Mouse (Mus musculus): ENCODE data around the gene Sqstm1. TPM values are rescaled to one million over a fixed set of nuclear protein-coding genes. Genes with fewer than 3 reads are reported as not detected.

Gene Sqstm1
- polyA plus RNA-seq, 1 experiment: 332 TPM

DNA sequence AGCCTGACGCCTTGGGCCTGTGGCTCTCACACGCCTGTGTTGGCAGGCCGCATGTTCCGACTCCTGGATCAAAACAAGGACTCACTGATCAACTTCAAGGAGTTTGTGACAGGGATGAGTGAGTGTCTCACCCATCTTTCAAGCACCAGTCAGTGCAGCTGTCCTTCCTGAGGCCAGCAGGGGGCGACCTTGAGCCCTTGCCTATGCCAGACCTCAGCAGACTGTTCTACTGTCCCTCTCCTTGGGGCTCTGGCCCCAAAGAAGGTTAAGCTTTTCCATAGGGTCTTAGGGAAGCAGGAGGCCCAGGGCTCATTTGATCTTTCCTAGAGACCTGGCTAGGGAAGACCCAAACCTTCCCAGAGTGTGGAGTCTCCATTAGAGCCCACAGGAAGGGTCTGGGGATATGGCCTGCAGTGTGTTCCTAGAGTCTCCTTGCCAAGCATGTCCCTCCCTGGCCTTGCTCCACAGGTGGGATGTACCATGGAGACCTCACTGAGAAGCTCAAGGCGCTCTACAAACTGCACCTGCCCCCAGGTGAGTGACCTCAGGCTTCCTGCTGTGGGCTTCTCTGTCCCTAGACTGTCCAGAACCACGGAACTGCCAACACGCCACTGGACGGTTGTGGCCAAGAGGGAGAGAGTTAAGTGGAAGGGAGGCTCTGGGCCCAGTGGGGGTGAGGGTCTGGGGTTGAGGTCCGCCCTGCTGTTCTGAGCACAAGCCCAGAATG is 48.9 kb downstream of the Sqstm1 start:
- TF ChIP-seq POLR2A (IDR thresholded peaks at IDR 0.05; ENCODE audit: low read depth, low read length): no peak
- peak; percentile 90; the same call in 1 of the 2 replicates for TF ChIP-seq CTCF (IDR thresholded peaks at IDR 0.05; ENCODE audit: borderline replicate concordance, insufficient read depth, low read length)
- no peaks in the 10 kb centered on the region for H3K4me1 ChIP-seq (ENCODE audit: control insufficient read depth, insufficient read depth, low read length)

DNA sequence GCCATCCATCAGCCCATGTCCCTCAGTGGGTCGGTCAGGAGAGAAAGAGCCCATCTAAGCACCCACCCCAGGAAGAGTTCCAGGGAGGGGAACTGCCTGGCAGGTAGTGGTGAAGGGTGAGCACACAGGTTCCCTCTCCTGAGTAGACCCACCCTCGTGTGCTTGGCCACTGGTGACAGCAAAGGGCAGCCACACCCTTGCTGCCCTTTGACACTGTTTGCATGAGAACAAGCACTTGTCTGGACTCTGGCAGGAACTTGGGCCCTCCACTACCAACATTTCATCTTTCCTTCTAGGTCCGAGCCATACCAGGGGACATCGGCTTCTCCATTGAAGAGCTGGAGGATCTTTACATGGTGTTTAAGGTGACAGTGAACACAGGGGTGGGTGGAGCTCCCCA is 51.3 kb downstream of the Sqstm1 start:
- H3K4me3 ChIP-seq (ENCODE audit: insufficient read depth, low read length): no peak overlapping the region
- peaks cover 7% of the 10 kb centered on the region; the same call in 1 of the 2 replicates for H3K4me1 ChIP-seq (ENCODE audit: control insufficient read depth, insufficient read depth, low read length)
- H3K27ac ChIP-seq (ENCODE audit: insufficient read depth, low read length): no peak overlapping the region
- TF ChIP-seq POLR2A (IDR thresholded peaks at IDR 0.05; ENCODE audit: low read depth, low read length) (no peak), CTCF (IDR thresholded peaks at IDR 0.05; ENCODE audit: borderline replicate concordance, insufficient read depth, low read length) (no peak)

More for the DNA sequence above, 48.9 kb downstream of the Sqstm1 start:
- no peak overlapping the region for H3K4me3 ChIP-seq (ENCODE audit: insufficient read depth, low read length)
- H3K27ac ChIP-seq (ENCODE audit: insufficient read depth, low read length): no peak overlapping the region

DNA sequence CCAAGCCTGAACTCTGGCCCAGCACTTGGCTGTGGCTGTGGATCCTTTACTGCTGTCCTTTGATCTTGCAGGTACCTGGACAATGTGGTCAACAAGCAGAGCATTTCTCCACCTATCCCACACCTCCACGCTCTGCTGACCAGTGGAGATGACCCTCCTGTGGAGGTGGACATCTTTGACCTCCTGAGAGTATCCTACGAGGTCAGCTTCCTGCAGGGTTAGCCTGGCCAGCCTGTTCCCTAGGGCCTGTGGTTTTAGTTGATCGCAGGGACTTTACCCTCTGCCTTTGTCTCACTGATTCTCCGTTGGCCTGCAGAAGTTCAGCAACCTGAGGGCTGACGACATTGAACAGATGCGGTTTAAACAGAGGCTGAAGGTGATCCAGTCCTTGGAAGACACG is 52.3 kb downstream of the Sqstm1 start:
- Histone ChIP-seq H3K4me1 (ENCODE audit: control insufficient read depth, insufficient read depth, low read length) (peaks cover 7% of the 10 kb centered on the region; the same call in 1 of the 2 replicates), H3K27ac (ENCODE audit: insufficient read depth, low read length) (no peak overlapping the region), H3K4me3 (ENCODE audit: insufficient read depth, low read length) (no peak overlapping the region)
- TF ChIP-seq CTCF (IDR thresholded peaks at IDR 0.05; ENCODE audit: borderline replicate concordance, insufficient read depth, low read length): no peak
- no peak for TF ChIP-seq POLR2A (IDR thresholded peaks at IDR 0.05; ENCODE audit: low read depth, low read length)

DNA sequence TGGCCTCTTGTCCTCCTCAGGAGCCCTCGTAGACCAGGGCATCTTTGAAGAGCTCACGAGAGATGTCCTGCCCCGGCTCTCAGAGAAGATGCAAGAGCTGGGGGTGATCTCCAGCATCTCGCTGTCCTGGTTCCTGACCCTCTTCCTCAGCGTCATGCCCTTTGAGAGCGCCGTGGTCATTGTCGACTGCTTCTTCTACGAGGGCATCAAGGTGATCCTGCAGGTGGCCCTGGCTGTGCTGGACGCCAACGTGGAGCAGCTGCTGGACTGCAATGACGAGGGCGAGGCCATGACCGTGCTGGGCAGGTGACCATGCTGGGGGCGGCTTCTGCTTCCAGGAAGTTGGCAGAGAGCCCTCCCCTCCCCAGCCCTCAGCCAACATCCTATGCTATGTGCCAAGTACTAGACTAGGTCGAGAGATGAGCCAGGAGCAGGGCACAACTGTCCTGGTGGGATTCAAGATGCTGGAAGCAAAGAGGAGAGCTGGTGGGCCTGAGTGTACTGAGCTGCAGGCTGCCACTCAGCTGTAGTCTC is 53.8 kb downstream of the Sqstm1 start:
- TF ChIP-seq CTCF (IDR thresholded peaks at IDR 0.05; ENCODE audit: borderline replicate concordance, insufficient read depth, low read length) (no peak), POLR2A (IDR thresholded peaks at IDR 0.05; ENCODE audit: low read depth, low read length) (no peak)
- no peak overlapping the region for H3K4me3 ChIP-seq (ENCODE audit: insufficient read depth, low read length)
- no peak overlapping the region for H3K27ac ChIP-seq (ENCODE audit: insufficient read depth, low read length)
- H3K4me1 ChIP-seq (ENCODE audit: control insufficient read depth, insufficient read depth, low read length): peaks cover 7% of the 10 kb centered on the region; the same call in 1 of the 2 replicates

DNA sequence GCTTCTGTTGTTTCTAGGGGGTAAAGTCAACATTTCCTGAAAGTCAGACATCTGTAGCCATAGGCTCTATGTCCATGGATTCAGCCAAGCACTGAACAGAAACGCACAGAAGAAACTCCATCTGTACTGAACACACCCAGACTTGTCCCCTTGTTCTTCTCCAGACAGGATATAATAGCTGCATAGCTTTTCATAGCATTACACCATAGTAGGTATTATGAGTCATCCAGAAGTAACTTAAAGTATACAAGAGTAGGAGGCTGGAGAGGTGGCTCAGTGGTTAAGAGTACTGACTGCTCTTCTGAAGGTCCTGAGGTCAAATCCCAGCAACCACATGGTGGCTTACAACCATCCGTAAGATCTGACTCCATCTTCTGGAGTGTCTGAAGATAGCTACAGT is 54.8 kb downstream of the Sqstm1 start:
- H3K4me1 ChIP-seq (ENCODE audit: control insufficient read depth, insufficient read depth, low read length): peaks cover 7% of the 10 kb centered on the region; the same call in 1 of the 2 replicates
- peak overlapping the region; percentile 82 for H3K27ac ChIP-seq (ENCODE audit: insufficient read depth, low read length)
- TF ChIP-seq POLR2A (IDR thresholded peaks at IDR 0.05; ENCODE audit: low read depth, low read length) (no peak), CTCF (IDR thresholded peaks at IDR 0.05; ENCODE audit: borderline replicate concordance, insufficient read depth, low read length) (no peak)
- no peak overlapping the region for H3K4me3 ChIP-seq (ENCODE audit: insufficient read depth, low read length)

DNA sequence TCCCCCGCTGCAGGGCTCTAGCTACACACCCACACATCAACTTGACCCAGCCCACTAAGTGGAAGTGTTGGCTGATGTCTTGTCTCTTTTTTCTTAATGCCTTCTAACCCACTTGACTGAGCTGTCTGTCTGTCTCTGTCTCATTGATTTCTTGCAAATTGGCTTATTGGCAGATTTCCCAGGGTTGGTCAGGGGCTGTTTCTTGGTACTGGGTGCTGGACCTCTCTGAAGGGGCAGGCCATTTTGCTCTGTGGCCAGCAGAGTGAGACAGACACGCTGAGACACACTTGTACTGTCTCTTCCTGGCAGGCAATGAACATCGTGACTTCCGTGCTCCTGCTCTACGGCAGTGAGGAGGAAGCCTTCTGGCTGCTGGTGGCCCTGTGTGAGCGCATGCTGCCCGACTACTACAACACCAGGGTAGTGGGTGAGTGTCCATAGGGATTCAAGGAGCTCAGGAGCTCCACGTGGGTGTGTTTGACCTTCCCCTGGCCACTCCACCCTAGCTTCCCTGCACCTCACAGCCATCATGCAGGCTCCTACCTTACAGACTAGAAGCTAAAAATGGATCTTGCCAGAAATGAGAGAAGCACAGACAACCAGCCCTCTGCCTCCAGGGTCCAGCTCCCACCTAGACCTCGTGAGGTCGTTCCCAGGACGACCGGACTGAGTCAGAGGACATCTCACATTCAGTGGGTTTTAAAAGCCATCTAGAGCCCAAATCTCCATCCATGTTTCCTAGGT is 55.7 kb downstream of the Sqstm1 start:
- Histone ChIP-seq H3K4me3 (ENCODE audit: insufficient read depth, low read length) (no peak overlapping the region), H3K27ac (ENCODE audit: insufficient read depth, low read length) (peak overlapping the region; percentile 82), H3K4me1 (ENCODE audit: control insufficient read depth, insufficient read depth, low read length) (peaks cover 7% of the 10 kb centered on the region; the same call in 1 of the 2 replicates)
- TF ChIP-seq CTCF (IDR thresholded peaks at IDR 0.05; ENCODE audit: borderline replicate concordance, insufficient read depth, low read length) (no peak), POLR2A (IDR thresholded peaks at IDR 0.05; ENCODE audit: low read depth, low read length) (no peak)

DNA sequence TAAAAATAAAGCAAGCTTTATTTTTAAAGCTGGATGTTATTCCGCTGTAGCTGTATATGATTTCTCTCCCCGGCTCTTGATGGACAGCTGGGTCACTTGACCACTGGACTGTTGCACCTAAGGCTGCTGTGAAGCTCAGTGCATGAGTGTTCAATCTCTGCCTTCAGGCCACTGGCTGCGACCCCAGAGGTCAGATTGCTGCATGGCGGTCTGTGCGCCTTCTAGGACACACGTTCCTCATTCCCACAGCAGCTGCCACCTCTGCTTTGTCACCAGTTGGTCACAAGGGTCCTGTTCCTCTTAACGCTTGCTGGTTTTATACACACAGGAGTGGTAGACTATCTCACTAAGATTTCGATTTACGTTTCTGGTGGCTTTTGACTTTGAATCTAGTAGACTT is 56.5 kb downstream of the Sqstm1 start:
- TF ChIP-seq CTCF (IDR thresholded peaks at IDR 0.05; ENCODE audit: borderline replicate concordance, insufficient read depth, low read length) (no peak), POLR2A (IDR thresholded peaks at IDR 0.05; ENCODE audit: low read depth, low read length) (no peak)
- Histone ChIP-seq H3K27ac (ENCODE audit: insufficient read depth, low read length) (0 out of 2 replicates have a peak overlapping the region, but pooled peaks have one; percentile 11), H3K4me1 (ENCODE audit: control insufficient read depth, insufficient read depth, low read length) (peaks cover 7% of the 10 kb centered on the region; the same call in 1 of the 2 replicates), H3K4me3 (ENCODE audit: insufficient read depth, low read length) (no peak overlapping the region)

DNA sequence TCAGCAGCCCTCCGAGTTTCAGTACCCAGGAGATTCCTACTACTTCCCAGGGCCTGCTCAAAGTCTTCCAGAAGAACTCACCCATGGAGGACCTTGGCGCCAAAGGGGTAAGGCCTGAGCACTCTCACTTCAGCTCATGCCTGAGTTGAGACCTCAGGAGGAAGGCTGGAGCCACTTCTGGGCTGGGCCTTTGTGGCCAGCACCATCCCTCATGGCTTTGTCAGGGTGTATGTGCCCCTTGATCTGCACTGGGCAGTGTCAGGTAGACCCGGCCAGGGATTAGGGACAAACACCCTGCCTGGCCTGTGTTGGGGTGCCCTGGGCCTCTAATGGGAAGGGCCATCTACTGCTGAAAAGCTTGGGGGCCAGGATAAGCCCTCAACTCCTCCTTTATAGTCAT is 59.3 kb downstream of the Sqstm1 start:
- TF ChIP-seq POLR2A (IDR thresholded peaks at IDR 0.05; ENCODE audit: low read depth, low read length) (no peak), CTCF (IDR thresholded peaks at IDR 0.05; ENCODE audit: borderline replicate concordance, insufficient read depth, low read length) (no peak)
- Histone ChIP-seq H3K27ac (ENCODE audit: insufficient read depth, low read length) (no peak overlapping the region), H3K4me3 (ENCODE audit: insufficient read depth, low read length) (no peak overlapping the region), H3K4me1 (ENCODE audit: control insufficient read depth, insufficient read depth, low read length) (peaks cover 7% of the 10 kb centered on the region; the same call in 1 of the 2 replicates)

DNA sequence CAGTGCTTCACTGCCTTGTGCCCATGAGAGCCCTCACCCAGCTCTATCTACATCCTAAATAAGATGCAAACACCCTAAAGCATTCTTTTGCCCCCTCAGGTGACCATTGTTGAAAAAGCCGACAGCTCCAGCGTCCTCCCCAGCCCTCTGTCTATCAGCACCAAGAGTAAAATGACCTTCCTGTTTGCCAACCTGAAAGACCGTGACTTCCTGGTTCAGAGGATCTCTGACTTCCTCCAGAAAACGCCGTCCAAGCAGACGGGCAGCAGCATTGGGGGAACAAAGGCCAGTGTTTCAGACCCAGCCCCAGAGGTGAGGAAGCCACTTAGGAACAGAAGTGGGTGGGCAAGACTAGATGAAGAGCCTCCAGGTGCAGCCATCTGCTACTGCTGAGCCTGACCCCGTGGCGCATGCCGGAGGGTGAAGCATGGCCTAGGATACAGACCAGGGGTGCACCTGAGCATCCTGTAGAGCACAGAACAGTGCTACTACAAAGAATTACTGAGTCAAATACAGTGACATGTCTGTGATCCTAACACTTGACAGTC is 61.0 kb downstream of the Sqstm1 start:
- H3K27ac ChIP-seq (ENCODE audit: insufficient read depth, low read length): no peak overlapping the region
- H3K4me1 ChIP-seq (ENCODE audit: control insufficient read depth, insufficient read depth, low read length): no peaks in the 10 kb centered on the region
- no peak overlapping the region for H3K4me3 ChIP-seq (ENCODE audit: insufficient read depth, low read length)
- TF ChIP-seq POLR2A (IDR thresholded peaks at IDR 0.05; ENCODE audit: low read depth, low read length) (no peak), CTCF (IDR thresholded peaks at IDR 0.05; ENCODE audit: borderline replicate concordance, insufficient read depth, low read length) (no peak)

Other genes with a start within 250 kb of the Sqstm1 start
- gene Rnf130, start 185.5 kb downstream of the Sqstm1 start, polyA plus RNA-seq (2011; ENCODE audit: insufficient read length, low read depth, missing spikeins): 28.5 and 31.9 TPM in 2 replicates
- 72.3 and 76.8 TPM in 2 replicates for gene Tbc1d9b, start 79.4 kb downstream of the Sqstm1 start, polyA plus RNA-seq (2011; ENCODE audit: insufficient read length, low read depth, missing spikeins)
- gene Mrnip, start 36.4 kb downstream of the Sqstm1 start, polyA plus RNA-seq (2011; ENCODE audit: insufficient read length, low read depth, missing spikeins): 2.9 and 3.7 TPM in 2 replicates
- gene Mgat4b, start 63 bp upstream of the Sqstm1 start, polyA plus RNA-seq (2011; ENCODE audit: insufficient read length, low read depth, missing spikeins): 35.1 and 41.8 TPM in 2 replicates
- 0.83 TPM in 1 of 2 replicates, not detected in the other for gene Ltc4s, start 27.8 kb upstream of the Sqstm1 start, polyA plus RNA-seq (2011; ENCODE audit: insufficient read length, low read depth, missing spikeins)
- 28.9 and 37.3 TPM in 2 replicates for gene Maml1, start 81.5 kb upstream of the Sqstm1 start, polyA plus RNA-seq (2011; ENCODE audit: insufficient read length, low read depth, missing spikeins)
- gene Canx, start 114.8 kb upstream of the Sqstm1 start, polyA plus RNA-seq (2011; ENCODE audit: insufficient read length, low read depth, missing spikeins): 735 and 759 TPM in 2 replicates
- gene Cby3, start 143.6 kb upstream of the Sqstm1 start, polyA plus RNA-seq (2011; ENCODE audit: insufficient read length, low read depth, missing spikeins): not detected in 2 replicates
- 465 and 590 TPM in 2 replicates for gene Hnrnph1, start 166.2 kb upstream of the Sqstm1 start, polyA plus RNA-seq (2011; ENCODE audit: insufficient read length, low read depth, missing spikeins)
- gene Rufy1, start 220.3 kb upstream of the Sqstm1 start, polyA plus RNA-seq (2011; ENCODE audit: insufficient read length, low read depth, missing spikeins): 19.3 and 19.8 TPM in 2 replicates